Mouse (Mus musculus): ENCODE results near the gene Nrp2.

- no peak for TF ChIP-seq CTCF (IDR thresholded peaks at IDR 0.05; ENCODE audit: control insufficient read depth, insufficient read depth, insufficient replicate concordance, low read depth, low read length)
- no peak for TF ChIP-seq POLR2A (IDR thresholded peaks at IDR 0.05; ENCODE audit: control insufficient read depth, low read depth, low read length)
Observed at GRCm38 (mm10) chr1:62729345-62730150, 26.5 kb downstream of the Nrp2 start.
